Mouse (Mus musculus) cerebellum, adult (tissue): Measurements from ENCODE around the gene Ugdh.

Source experiments
- ATAC-seq: cut with Nextera tagmentation; 2 replicates; pipeline ENCODE4 v1.9.2; 2017; ENCODE audit warnings: mild to moderate bottlenecking, moderate library complexity, mixed read lengths; ENCODE audit not compliant: insufficient number of reproducible peaks, low FRiP score, low TSS enrichment

Ugdh gene

DNA sequence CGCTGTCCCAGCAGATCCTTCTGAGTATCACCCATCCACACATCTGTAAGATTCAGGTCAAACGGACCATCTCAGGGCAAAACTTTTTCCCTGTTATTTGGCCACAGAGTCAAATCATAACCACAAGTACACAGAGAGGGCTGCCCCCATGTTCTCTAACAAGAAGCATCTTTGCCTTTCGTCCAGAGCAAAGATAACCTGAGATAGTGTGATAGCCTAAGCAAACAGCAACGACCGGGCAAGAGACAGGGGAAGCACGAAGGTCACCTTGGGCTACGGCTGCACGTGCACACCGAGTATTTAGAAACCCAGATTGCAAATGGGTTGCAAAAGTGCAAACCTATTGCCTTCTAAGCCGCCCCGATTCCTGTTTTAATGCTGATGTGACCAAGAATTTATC lies 67.9 kb downstream of the Ugdh start:
- ATAC-seq: no peak
